Mouse (Mus musculus): ENCODE results near the gene Gm10972. TPM values are rescaled to one million over a fixed set of nuclear protein-coding genes. Genes with fewer than 3 reads are reported as not detected.

Gm10972 gene
- not detected for total RNA-seq (2023)

GRCm38 (mm10) chr3:94642495-94643162 lies at the start of gene Gm10972:
Gm10972 (plus strand) TSS chr3:94643112.

GRCm38 (mm10) chr3:94658740-94659095 lies 15.8 kb downstream of the Gm10972 start, which contains the start of gene Tuft1:
Tuft1 (minus strand) TSS chr3:94658872.

Other genes with a start within 250 kb of the Gm10972 start
- gene Lingo4, start 244.6 kb upstream of the Gm10972 start, total RNA-seq (2023) = not detected
- gene Tdrkh, start 229.8 kb upstream of the Gm10972 start, total RNA-seq (2023) = 5.8 TPM
- 80.5 TPM for gene Mrpl9, start 199.8 kb upstream of the Gm10972 start, total RNA-seq (2023)
- not detected for gene Oaz3, start 199.2 kb upstream of the Gm10972 start, total RNA-seq (2023)
- gene Celf3, start 164.8 kb upstream of the Gm10972 start, total RNA-seq (2023) = not detected
- gene Riiad1, start 162.8 kb upstream of the Gm10972 start, total RNA-seq (2023) = 4.9 TPM
- gene Snx27, start 60.4 kb upstream of the Gm10972 start, total RNA-seq (2023) = 29.5 TPM
- 3.4 TPM for gene Tuft1, start 15.8 kb downstream of the Gm10972 start, total RNA-seq (2023)
- gene Selenbp2, start 50.4 kb downstream of the Gm10972 start, total RNA-seq (2023) = not detected
- 0.70 TPM for gene Cgn, start 143.4 kb downstream of the Gm10972 start, total RNA-seq (2023)
- 90.4 TPM for gene Pogz, start 194.5 kb downstream of the Gm10972 start, total RNA-seq (2023)
- 216 TPM for gene Psmb4, start 243.8 kb downstream of the Gm10972 start, total RNA-seq (2023)